Mouse (Mus musculus) adrenal gland, postnatal 36 days (tissue): ENCODE measurements at regions not wholly inside any gene's neighbourhood (a gene's known extent, or its start where the extent isn't known, plus 50 kb on each side); places are given as distances from the start of the nearest gene placed in this dataset.
"Not testable (repeated sequence)": the region's sequence is repeated elsewhere in the genome, so short reads cannot be mapped to it uniquely, and the experiment has no call there.

Source experiments
- DNase-seq, 2 experiments: peaks; one replicate each; pipeline ENCODE4 v3.0.0; 2021; ENCODE audit warnings: mixed read lengths in 1 of 2

DNA sequence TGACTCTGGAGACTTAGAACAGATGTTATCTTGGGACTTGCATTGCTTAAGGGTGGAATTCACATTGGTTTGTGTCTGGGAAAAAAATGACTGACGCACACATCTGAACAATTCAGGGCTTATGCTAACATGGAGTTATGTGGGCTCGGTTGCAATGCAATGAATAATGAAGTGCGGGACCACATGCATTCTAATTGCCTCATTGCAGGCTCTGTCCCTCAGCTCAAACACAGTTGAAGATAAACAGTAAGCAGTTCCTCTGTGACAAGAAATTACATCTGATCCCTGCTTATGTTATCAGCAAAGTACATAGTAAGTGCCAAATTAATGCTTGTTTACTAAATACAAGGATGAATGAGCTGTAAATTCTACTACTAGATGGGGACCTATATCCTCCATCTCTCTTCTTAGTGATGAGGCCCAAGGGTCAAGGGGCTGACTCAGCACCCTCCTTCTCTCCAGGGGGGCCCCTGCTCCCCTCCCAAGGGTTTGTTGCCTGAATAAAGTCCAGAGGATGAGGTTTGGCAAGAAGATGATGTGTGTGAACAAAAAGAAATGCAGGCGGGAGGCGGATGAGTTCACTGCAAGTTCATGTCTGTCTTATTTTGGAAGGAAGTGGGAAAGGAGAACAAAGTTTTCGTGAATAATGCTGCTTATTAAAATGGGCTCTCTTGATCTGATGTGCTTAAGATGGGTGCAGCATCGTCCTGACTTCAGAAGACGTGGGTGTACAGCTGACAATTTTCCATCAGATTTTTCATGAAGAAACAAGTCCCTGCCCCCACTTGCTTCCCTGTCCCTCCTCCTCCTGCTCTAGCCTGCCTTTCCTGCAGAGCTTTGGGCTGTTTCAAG lies 533.1 kb downstream of the Shisa9 start:
- no peak for DNase-seq

DNA sequence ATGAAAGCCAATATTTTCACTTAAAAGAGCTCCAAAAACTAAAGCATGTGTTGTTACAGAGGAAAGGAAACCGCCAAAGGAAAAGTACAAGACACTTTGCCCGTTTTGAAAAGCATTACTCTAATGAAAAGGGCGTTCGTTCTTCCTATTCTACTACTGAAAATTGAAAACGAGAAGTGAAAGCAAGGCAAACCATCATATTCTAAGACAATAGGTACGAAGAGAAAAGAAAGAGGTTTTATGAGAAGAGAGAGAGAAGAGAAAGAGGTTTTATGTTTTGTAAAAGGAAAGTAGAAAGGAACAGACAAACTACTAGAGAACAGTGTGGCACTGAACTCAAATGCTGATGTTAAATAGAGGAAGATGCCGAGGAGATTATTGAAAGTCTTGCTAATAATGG lies 534.4 kb downstream of the Shisa9 start:
- DNase-seq, result no peak

- DNase-seq, result no peak
These were observed 538.0 kb downstream of the Shisa9 start for GRCm38 (mm10) chr16:12521711-12522476.

GRCm38 (mm10) chr16:12548462-12548861 lies 561.0 kb upstream of the Ercc4 start:
- DNase-seq, result no peak

DNA sequence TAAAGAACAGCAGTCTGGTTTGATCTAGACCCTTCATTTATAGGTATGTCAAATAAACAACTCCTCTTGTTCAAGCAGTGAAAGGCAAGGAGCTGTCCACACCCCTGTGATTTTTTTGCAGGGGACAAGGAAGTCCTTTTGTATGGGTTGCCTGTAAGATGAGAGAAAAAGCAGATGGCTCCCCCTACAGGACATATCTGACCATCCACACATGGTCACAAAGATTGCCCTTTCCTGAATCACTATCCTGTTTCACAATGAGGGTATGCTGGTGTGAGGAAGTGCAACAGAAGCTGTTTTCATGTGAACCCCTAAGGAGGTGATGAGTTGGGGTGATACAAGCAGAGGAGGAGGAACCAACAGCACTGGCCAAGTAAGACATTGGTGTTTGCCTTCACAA lies 520.6 kb upstream of the Ercc4 start:
- DNase-seq, result peak in 1 of 2 experiments; percentile 2

DNA sequence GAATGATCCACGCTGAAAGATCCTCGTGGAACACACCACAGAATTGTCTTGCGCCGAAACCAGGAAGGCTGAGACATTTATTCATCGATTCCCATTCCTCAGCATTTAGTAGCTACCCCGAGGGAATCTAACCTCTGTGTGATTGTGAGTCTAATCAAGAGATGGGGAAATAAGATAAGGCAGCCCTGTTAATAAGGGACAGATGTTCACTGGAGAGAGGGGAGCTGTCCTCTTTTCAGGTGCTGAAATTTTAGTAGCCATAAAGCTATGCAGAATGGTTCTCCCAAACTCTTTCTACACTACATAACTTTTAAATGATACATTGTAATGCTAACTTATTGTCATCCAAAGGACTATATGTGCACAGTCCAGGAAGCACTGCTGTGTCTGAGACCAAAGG lies 501.2 kb upstream of the Ercc4 start:
- peak in 1 of 2 experiments; percentile 31 for DNase-seq

DNA sequence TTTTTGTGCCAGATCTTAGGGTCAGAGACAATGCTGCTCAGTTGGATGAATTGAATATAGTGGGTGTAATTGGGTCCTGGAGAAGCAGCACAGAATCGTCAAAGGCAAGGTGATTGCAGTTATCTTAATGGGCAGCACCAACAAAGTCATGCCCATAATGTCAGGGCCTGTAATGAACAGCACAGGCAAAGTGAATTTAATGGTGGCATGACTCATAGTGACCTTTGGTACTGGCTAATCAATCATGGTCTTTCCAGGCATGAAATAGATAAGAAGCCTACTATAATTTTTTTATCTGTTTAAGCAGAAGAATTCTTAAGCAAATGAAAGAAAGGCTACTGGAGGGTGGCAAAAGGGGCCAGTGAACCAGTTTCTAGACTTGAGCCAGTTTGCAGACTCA lies 498.4 kb upstream of the Ercc4 start:
- peak; percentile 7 to 14 for DNase-seq

GRCm38 (mm10) chr16:12617781-12618180 lies 491.7 kb upstream of the Ercc4 start:
- DNase-seq, result no peak

DNA sequence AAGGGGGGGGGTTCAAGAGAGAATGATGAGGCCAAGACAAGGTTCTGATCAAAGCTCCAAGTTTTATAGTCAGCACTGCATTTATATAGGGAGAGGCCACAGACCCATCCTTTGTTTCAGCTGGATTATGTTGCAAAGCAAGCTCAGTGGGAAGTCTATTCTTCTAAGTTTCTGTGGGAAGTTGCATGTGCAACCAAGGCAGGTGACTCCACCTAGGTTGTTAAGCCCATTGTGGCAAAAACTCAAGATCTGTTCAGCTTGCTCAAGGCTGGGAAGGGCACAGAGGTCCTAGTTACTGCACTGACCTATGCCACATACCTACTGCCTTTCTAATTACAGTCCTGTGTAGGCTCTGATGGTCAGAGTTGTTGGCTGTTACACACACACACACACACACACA lies 477.0 kb upstream of the Ercc4 start:
- DNase-seq, result no peak

- no peak for DNase-seq
These were observed 470.4 kb upstream of the Ercc4 start for GRCm38 (mm10) chr16:12638971-12639640.

- DNase-seq, result no peak
These were observed 466.4 kb upstream of the Ercc4 start for GRCm38 (mm10) chr16:12643053-12643452.

DNA sequence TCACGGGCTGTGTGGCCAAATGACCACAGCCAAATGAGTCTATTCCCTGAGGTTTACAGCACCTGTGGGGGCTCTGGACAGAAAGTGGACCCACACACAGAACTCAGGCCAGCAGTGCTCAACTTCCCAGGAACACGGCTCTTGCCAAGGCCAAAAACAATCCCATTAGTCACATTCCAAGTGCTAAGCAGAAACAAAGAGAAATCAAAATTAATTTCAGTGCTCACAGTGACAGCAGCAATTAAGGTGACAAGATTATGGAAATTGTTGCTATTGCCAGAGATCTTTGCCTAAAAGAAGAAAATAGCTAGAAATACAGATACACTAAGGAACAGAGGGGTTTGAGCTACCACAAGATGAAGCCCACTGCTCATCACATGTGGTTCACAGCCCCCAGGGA lies 464.9 kb upstream of the Ercc4 start:
- DNase-seq, result no peak

DNA sequence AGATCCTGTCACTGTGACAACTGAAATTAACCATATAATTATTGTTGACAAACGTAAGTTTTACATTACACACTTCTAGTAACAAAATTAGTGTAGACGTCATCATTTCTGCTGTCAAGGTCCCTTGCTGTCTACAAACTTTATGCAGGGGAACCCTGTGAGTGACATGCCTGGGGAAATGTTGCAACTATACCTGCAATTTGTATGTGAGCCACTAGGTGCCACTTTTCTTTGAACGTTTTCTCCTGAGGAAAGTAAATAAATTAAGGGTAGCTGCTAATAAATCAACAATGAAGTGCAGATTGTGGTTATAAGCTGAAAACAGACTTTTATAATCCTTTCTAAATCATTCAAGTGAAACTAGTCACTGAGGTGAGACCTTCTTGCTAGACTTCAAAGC lies 457.3 kb upstream of the Ercc4 start:
- no peak for DNase-seq

GRCm38 (mm10) chr16:12673656-12674055 lies 435.8 kb upstream of the Ercc4 start:
- not testable (repeated sequence) for DNase-seq

- no peak for DNase-seq
These were observed 428.0 kb upstream of the Ercc4 start for GRCm38 (mm10) chr16:12681474-12681873.

DNA sequence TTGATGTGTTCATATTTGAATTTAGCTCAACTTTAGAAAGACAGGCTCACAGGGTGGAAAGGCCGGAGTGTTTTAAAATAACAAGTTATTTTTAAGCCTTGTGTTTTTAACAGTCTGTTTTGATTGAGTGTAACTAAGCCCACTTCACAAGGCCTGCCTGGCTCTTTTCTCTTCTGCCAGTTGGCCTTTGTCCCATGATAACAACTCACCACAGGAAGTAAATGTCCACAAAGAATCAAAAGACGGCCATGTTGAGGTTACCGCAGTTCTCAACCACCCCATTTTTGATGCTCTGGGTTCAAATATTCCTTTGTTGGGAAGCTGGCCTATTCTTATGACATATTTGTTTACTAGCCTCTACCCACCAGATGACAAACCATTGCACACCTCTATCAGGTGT lies 423.7 kb upstream of the Ercc4 start:
- DNase-seq, result no peak

GRCm38 (mm10) chr16:12691776-12692175 lies 417.7 kb upstream of the Ercc4 start:
- DNase-seq, result no peak

DNA sequence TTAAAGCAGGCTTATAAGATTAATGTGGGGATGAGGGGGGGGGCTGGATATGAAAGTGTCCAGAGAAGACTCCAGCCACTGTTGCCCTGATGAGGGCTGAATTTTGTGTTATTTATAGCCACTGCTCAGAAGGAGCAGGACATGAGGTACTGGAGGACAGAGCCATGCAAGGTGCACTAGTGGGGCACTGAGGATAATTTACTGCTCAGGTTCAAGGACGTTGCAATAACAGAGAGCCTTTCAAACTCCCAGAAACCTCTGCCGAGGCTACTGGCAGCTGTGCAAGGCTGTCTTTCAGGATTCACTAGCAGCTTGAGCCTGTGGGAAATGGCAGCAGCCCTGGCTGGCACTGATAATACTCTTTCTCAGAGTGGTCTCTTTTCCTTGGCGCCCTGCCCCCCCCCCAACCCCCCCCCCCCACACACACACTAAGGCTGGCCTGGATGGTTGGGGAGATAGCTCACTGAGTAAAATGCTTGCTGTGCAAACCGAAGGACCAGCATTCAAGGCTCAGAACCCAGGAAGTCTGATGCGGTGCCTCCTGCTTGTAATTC lies 416.7 kb upstream of the Ercc4 start:
- peak; percentile 40 to 43 for DNase-seq

DNA sequence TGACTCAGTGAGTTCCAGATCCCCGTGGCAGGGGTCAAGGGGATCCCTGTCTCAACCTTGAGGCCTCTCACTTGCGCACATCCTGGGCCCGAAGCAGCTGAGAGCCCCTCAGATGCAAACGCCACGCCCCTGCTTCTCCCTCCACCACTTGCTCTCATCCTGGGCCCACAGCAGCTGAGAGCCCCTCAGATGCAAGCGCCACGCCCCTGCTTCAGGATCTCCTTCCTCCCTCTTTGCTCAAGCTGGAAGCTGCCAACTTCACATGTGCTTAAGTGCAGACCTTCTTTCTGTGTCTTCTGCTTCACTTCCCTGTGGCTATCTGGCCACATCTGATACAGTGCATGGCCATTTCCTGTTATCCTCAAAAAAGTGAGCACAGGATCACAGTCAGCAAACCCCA lies 416.1 kb upstream of the Ercc4 start:
- DNase-seq, result peak; percentile 6 to 28

DNA sequence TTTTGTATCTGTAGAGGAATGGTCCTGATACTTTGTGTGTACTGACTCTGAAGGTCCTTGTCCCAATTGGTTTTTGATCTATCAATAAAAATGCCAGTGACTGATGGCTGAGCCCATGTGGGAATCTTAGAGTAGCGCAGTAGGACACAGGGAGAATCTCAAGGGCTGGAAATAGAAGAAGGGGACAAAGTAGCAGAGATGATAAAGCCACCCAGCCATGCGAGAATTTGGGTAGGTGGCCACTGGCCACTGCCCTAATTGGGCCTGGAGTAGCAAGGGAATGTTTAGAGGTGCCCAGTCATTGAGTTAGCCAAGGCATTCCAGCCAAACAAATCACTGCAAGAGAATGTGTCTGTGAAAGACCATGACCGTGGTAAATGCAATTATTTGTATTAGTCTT lies 414.8 kb upstream of the Ercc4 start:
- no peak for DNase-seq

GRCm38 (mm10) chr16:12696939-12697621 lies 412.4 kb upstream of the Ercc4 start:
- DNase-seq, result peak; percentile 56 to 57

DNA sequence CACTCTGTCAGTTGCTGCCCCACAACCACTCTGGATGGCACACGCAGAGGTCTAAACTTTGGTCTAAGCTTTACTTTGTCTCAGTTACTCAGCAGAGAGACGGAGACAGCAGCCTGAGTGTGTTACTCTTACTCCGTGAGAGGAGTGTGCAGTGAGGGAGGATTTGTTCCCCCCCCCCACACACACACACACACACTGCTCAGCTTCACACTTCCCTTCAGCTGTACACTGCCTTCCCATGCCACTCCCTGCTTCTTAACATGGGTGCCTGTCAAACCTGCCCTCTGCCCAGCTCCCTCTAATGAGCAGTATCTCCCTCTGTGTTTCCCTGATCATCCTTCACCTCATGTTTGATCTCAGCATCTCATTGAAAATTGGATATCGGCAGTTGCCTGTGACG lies 409.9 kb upstream of the Ercc4 start:
- no peak for DNase-seq
